Mouse (Mus musculus) ES-E14 (cell line): ENCODE results near the gene Prpf19. TPM values are rescaled to one million over a fixed set of nuclear protein-coding genes. Genes with fewer than 3 reads are reported as not detected.

Source experiments
- DNase-seq: peaks from one replicate; pipeline ENCODE4 v3.0.0-alpha.2; 2013; ENCODE audit warnings: low read depth, low spot score
- H3K27ac ChIP-seq: 2 replicates; pipeline ENCODE4 v1.5.1; 2012; ENCODE audit warnings: low read depth, mild to moderate bottlenecking, low read length, moderate library complexity, mixed read lengths; ENCODE audit not compliant: poor library complexity, insufficient read depth, severe bottlenecking
- H3K36me3 ChIP-seq: 2 replicates; pipeline ENCODE4 v1.6.1; 2012; ENCODE audit warnings: mild to moderate bottlenecking, low read length, moderate library complexity, mixed read lengths; ENCODE audit not compliant: control insufficient read depth, poor library complexity, insufficient read depth, severe bottlenecking
- H3K4me1 ChIP-seq, 2 experiments: fragments of 150-350 bp in 1 of 2; sonication (generic) in 1 of 2; 2 replicates each; pipeline ENCODE4 v1.6.1; 2012; ENCODE audit warnings: low read length in 2 of 2, mild to moderate bottlenecking in 1 of 2, mixed read lengths in 1 of 2; ENCODE audit not compliant: control insufficient read depth in 2 of 2, insufficient read depth in 2 of 2, poor library complexity in 1 of 2
- H3K4me3 ChIP-seq, 2 experiments: fragments of 150-350 bp in 1 of 2; sonication (generic) in 1 of 2; 2 replicates each; pipeline ENCODE4 v1.5.1; 2012; ENCODE audit warnings: low read length in 2 of 2, low read depth in 1 of 2, mild to moderate bottlenecking in 1 of 2, mixed read lengths in 1 of 2; ENCODE audit not compliant: insufficient read depth in 1 of 2, poor library complexity in 1 of 2, severe bottlenecking in 1 of 2
- H3K9ac ChIP-seq: 2 replicates; pipeline ENCODE4 v1.6.1; 2012; ENCODE audit warnings: low read depth, mild to moderate bottlenecking, low read length, mixed read lengths; ENCODE audit not compliant: poor library complexity, insufficient read depth, severe bottlenecking
- H3K9me3 ChIP-seq: fragments of 150-350 bp; sonication (generic); 2 replicates; pipeline ENCODE4 v1.6.1; 2012; ENCODE audit warnings: low read depth, mild to moderate bottlenecking, low read length; ENCODE audit not compliant: control insufficient read depth, insufficient read depth
- CHD2 ChIP-seq: IDR thresholded peaks from 2 replicates; pipeline ENCODE4 v1.6.1; 2014; ENCODE audit warnings: mild to moderate bottlenecking, low read depth, low read length, inconsistent platforms
- HCFC1 ChIP-seq: IDR thresholded peaks from 2 replicates; pipeline ENCODE4 v1.6.1; 2012; ENCODE audit warnings: low read length, inconsistent platforms, borderline replicate concordance; ENCODE audit not compliant: insufficient read depth
- MAFK ChIP-seq: IDR thresholded peaks from 2 replicates; pipeline ENCODE4 v1.6.1; 2014; ENCODE audit warnings: mild to moderate bottlenecking, low read depth, low read length, inconsistent platforms; ENCODE audit not compliant: insufficient read depth
- ZC3H11A ChIP-seq: IDR thresholded peaks from 2 replicates; pipeline ENCODE4 v1.6.1; 2012; ENCODE audit warnings: low read depth, mild to moderate bottlenecking, inconsistent platforms, low read length, borderline replicate concordance
- ZNF384 ChIP-seq: IDR thresholded peaks from 2 replicates; pipeline ENCODE4 v1.6.1; 2012; ENCODE audit warnings: low read depth, low read length, inconsistent platforms
- in situ Hi-C, 2 experiments: fragments of 600-800 bp; cut with MboI; formaldehyde crosslinking; loops; one replicate each; pipeline ENCODE4 v1.15.1; 2025; ENCODE audit warnings: low sequenced_read_pairs in 2 of 2, inconsistent platforms in 1 of 2; ENCODE audit not compliant: unreplicated experiment in 2 of 2
- total RNA-seq: library from RNA; depleted of rRNA; stranded (reverse); fragments of 300-350 nt; gene quantifications from 2 replicates; pipeline ENCODE4 v1.2.3, GENCODE M21; 2012

Prpf19 gene
- total RNA-seq, 1 experiment: 146 TPM

- Histone ChIP-seq H3K27ac (no peak overlapping the region), H3K9ac (peak overlapping the region; percentile 89), H3K9me3 (no peaks in the 10 kb centered on the region), H3K4me3 (peak overlapping the region; percentile 84 to 90), H3K4me1 (peaks cover 0 to 18% of the 10 kb centered on the region in 2 experiments; a peak in 2 of 4 replicates), H3K36me3 (no peaks in the 10 kb centered on the region)
- TF ChIP-seq ZNF384 (no peak), CHD2 (no peak), MAFK (no peak), HCFC1 (no peak; the same call in 1 of the 2 replicates), ZC3H11A (no peak)
- no peak for DNase-seq
- in situ Hi-C loops: no loop called here
These were observed 14.0 kb upstream of the Prpf19 start for GRCm38 (mm10) chr19:10880975-10881425.

DNA sequence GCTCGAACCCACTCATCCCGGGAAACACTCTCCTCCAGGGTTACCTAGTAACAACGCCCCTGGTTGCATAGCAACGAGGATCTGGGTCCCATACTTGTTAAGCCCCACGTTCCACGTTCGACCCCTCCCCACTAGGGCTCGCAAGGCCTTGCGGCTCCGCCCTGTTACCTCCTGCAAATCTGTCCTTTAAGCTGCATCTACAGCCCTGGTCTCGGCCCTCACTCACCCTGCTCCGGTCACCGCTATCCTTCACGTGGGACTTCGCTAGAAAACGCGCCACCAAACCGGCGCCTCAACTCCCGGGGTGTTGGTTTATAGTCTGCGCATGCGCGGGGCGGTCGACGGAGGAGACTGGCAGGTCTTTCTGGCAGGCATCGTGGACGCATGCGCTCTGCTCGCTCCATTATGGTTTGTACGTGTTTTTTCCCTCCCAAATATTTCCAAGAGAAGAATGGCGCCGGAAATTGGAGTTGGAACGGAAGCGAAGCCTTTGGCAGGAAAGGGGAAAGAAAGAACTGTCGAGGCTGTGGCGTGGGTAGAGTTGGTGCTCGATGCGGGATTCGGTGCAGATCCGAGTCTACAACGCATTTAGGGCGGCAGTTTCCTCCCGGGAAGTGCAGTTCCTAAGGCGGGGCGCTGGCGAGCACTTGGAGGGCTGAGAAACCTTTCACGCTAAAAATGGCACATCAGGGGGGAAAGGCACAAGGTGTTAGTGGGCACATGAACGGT is 13.4 kb upstream of the Prpf19 start, which contains the start of gene Tmem109:
Tmem109 (minus strand) TSS at position 576 of the 729 bp plus-strand sequence.
- DNase-seq: peak; percentile 89
- H3K4me3 ChIP-seq: peak within 1 kb of the TSS; percentile 84 to 90
- H3K9me3 ChIP-seq: no peaks in the 10 kb centered on the region
- no peaks in the 10 kb centered on the region for H3K36me3 ChIP-seq
- H3K27ac ChIP-seq: peak within 1 kb of the TSS; percentile 66; the same call in 1 of the 2 replicates
- peaks cover 0 to 18% of the 10 kb centered on the region in 2 experiments; a peak in 2 of 4 replicates for H3K4me1 ChIP-seq
- in situ Hi-C loops: no loop called here
- H3K9ac ChIP-seq: peak within 1 kb of the TSS; percentile 89
- TF ChIP-seq ZC3H11A (no peak), HCFC1 (no peak), ZNF384 (no peak), CHD2 (no peak), MAFK (no peak)

DNA sequence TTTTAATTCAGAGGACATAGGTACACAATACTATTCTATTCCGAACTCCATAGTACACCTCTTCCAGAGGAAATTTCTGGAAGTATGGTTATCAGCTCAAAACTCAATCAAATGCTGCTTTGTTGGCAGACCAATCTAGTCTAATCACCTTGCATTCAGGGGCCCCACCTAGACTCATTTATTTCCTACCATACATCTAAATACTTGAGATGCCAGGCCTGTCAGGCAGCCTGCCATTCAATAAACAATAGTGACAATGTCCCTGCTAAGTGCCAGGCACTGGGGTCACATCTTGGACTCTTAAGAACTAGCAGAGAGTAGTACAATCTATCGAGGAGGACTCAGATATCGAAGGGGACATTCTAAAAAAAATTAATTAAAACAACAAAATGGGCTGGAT is 2.8 kb upstream of the Prpf19 start:
- DNase-seq: no peak
- no peak for TF ChIP-seq ZC3H11A
- TF ChIP-seq ZNF384: no peak
- no peak for TF ChIP-seq HCFC1
- TF ChIP-seq MAFK: no peak
- TF ChIP-seq CHD2: no peak
- no peak overlapping the region for H3K9ac ChIP-seq
- in situ Hi-C loops: no loop called here
- H3K36me3 ChIP-seq: no peaks in the 10 kb centered on the region; the same call in 1 of the 2 replicates
- H3K9me3 ChIP-seq: no peaks in the 10 kb centered on the region
- H3K4me1 ChIP-seq: peaks cover 2 to 4% of the 10 kb centered on the region in 2 experiments; a peak in 2 of 4 replicates
- H3K4me3 ChIP-seq: no peak overlapping the region
- no peak overlapping the region for H3K27ac ChIP-seq

- Histone ChIP-seq H3K27ac (peak overlapping the region; percentile 34; the same call in 1 of the 2 replicates), H3K4me1 (peaks cover 2 to 7% of the 10 kb centered on the region in 2 experiments; a peak in 2 of 4 replicates), H3K4me3 (peak overlapping the region; percentile 67 to 98), H3K9me3 (no peaks in the 10 kb centered on the region), H3K36me3 (peaks cover 24% of the 10 kb centered on the region), H3K9ac (peak overlapping the region; percentile 98)
- no peak for DNase-seq
- no peak for TF ChIP-seq MAFK
- TF ChIP-seq ZC3H11A: no peak
- no peak for TF ChIP-seq CHD2
- TF ChIP-seq HCFC1: no peak
- TF ChIP-seq ZNF384: no peak
- in situ Hi-C loops: no loop called here
These were observed 677 bp downstream of the Prpf19 start for GRCm38 (mm10) chr19:10895708-10896107.
